32 mouse cellular contexts compared by ENCODE assay signal in the genomic region with DNA sequence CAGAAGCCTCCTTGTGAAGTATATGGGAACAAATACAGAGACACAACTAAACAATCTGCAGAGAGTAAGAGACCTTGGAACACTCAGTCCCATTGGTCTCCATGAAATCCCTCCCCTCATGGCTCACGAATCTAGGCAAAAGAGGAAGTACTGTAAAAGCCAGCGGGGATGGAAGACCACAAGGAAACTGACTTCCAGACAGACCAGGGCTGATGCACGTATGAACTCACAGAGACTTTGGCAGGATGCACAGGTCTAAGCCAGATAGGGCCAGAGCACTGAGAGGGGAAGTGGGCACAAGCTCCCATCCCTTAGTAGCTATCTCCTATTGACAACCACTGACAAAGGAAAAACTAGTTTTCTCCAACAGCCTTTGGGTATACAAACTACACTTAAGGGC. TPM values are rescaled to one million over a fixed set of nuclear protein-coding genes. Genes with fewer than 3 reads are reported as not detected.
DNase-seq lines count a peak whose midpoint lies in the region; ATAC-seq and TF ChIP-seq lines count a peak whose summit lies in the region.
"Had no signal": no experiment of that assay in that cellular context is flagged by ENCODE, and none has a peak within 500 bp of the region (broad histone marks: within the 10 kb centered on the region; RNA-seq: fewer than 3 reads in every experiment).

No protein-coding gene starts in this region.

- H3K4me3 ChIP-seq in left cerebral cortex, adult 2 months: no peak overlapping the region
- H3K4me3 ChIP-seq in kidney, embryonic 15.5 days (replicated peaks): no peak overlapping the region
- H3K4me3 ChIP-seq: embryonic facial prominence, embryonic 10.5 days; embryonic facial prominence, embryonic 13.5 days; erythroblast, embryonic 14.5 days; forebrain, embryonic 12.5 days; gastrocnemius, adult 2 months had no signal

- H3K9me3 ChIP-seq in kidney, embryonic 15.5 days (replicated peaks): no peaks in the 10 kb centered on the region
- H3K9me3 ChIP-seq: embryonic facial prominence, embryonic 10.5 days; embryonic facial prominence, embryonic 13.5 days had no signal

- DNase-seq in lung, postnatal 10 days: peak; percentile 15
- DNase-seq in lung, postnatal 14 days: no peak
- DNase-seq in MEL-GATA-1-ER (ENCODE audit: extremely low read depth, low read depth): peak; percentile 6
- DNase-seq in left cerebral cortex, adult 2 months (ENCODE audit: extremely low spot score in 1 of 2, low spot score in 2 of 2): no peak
- DNase-seq: adrenal gland, adult 2 months; adrenal gland, postnatal 14 days; cerebellum, adult 11 months; cerebellum, adult 2 months; cerebellum, adult 9-11 months; cerebellum, postnatal 25 days; embryo, embryonic 11 days; gastrocnemius, adult 2 months; gastrocnemius, postnatal 14 days; heart, postnatal 36 days had no signal

- peaks cover 4% of the 10 kb centered on the region; the same call in 1 of the 2 replicates for H3K27me3 ChIP-seq in kidney, embryonic 15.5 days

- ATAC-seq in hematopoietic stem cell, adult 5-6 weeks (replicated peaks in 1 of 2; ENCODE audit: insufficient read depth in 1 of 2, low FRiP score in 2 of 2, low TSS enrichment in 1 of 2, low read depth in 1 of 2, poor library complexity in 2 of 2, severe bottlenecking in 2 of 2): peak; percentile 51 to 68
- ATAC-seq in kidney, embryonic 15.5 days (replicated peaks; ENCODE audit: low FRiP score): no peak
- ATAC-seq: forebrain, embryonic 16.5 days; hindbrain, postnatal 0 days; inflammation-experienced regulatory T-cells, adult 6 months; intestine, embryonic 16.5 days had no signal

- no peak for TF ChIP-seq CTCF in left cerebral cortex, adult 2 months (IDR thresholded peaks at IDR 0.05)

- intact Hi-C loops in left cerebral cortex, adult 2 months (cut with DNase I): no loop called here

- no peaks in the 10 kb centered on the region for H3K36me3 ChIP-seq in kidney, embryonic 15.5 days
- H3K36me3 ChIP-seq: embryonic facial prominence, embryonic 10.5 days; embryonic facial prominence, embryonic 13.5 days; forebrain, embryonic 12.5 days had no signal

- no peak overlapping the region for H3K9ac ChIP-seq in kidney, embryonic 15.5 days
- H3K9ac ChIP-seq: embryonic facial prominence, embryonic 13.5 days; forebrain, embryonic 12.5 days; hindbrain, embryonic 14.5 days had no signal

- H3K4me1 ChIP-seq in kidney, embryonic 15.5 days: peaks cover 16% of the 10 kb centered on the region

- H3K4me2 ChIP-seq in kidney, embryonic 15.5 days: no peak overlapping the region
- H3K4me2 ChIP-seq: embryonic facial prominence, embryonic 13.5 days; forebrain, embryonic 12.5 days; heart, embryonic 11.5 days; hindbrain, embryonic 14.5 days had no signal

- no peak overlapping the region for H3K27ac ChIP-seq in left cerebral cortex, adult 2 months
- H3K27ac ChIP-seq in kidney, embryonic 15.5 days: no peak overlapping the region
- H3K27ac ChIP-seq: embryonic facial prominence, embryonic 10.5 days; embryonic facial prominence, embryonic 13.5 days; forebrain, embryonic 12.5 days; gastrocnemius, adult 2 months; hindbrain, embryonic 14.5 days; hindbrain, postnatal 0 days had no signal

- 91% methylated on average over 3 of the region's 3 CpGs for WGBS in kidney, embryonic 15.5 days

RNA-seq across cellular contexts. Expression of gene Pdlim3, which starts 4.8 kb away (rescaled TPM):
- total RNA-seq in hematopoietic stem cell, adult 5-6 weeks (2017): not detected in 2 replicates
- total RNA-seq in left cerebral cortex, adult 2 months (2021): 1 to 10 TPM; 2.2 to 2.4 TPM
- 13.2 and 23.7 TPM in 2 replicates for polyA plus RNA-seq in kidney, embryonic 15.5 days (2015; fragmentation: Nextera tagmentation; extraction: Ambion mirVana)
- polyA plus RNA-seq: erythroblast, embryonic 14.5 days; inflammation-experienced regulatory T-cells, adult 6 months had no signal

RNA-seq across cellular contexts. Expression of gene Ccdc110, which starts 54.0 kb away (rescaled TPM):
- total RNA-seq in hematopoietic stem cell, adult 5-6 weeks (2017): not detected in 2 replicates
- 1 to 10 TPM in 1 of 2 experiments, under 1 TPM in 1; 0.84 to 1.3 TPM for total RNA-seq in left cerebral cortex, adult 2 months (2021)
- not detected in 2 replicates for polyA plus RNA-seq in kidney, embryonic 15.5 days (2015; fragmentation: Nextera tagmentation; extraction: Ambion mirVana)
- total RNA-seq: adrenal gland, adult 2 months; adrenal gland, postnatal 14 days; adrenal gland, postnatal 4 days; ES-E14; gastrocnemius, adult 2 months; gastrocnemius, postnatal 14 days; heart, adult 8-10 months; heart, postnatal 36 days; hindbrain, postnatal 0 days had no signal
- polyA plus RNA-seq: adrenal gland, adult 2 months; cerebellum, adult 2 months; embryonic facial prominence, embryonic 10.5 days; embryonic facial prominence, embryonic 13.5 days; erythroblast, embryonic 14.5 days; heart, embryonic 14.5 days; heart, postnatal 0 days; hindbrain, embryonic 11.5 days; hindbrain, embryonic 14.5 days; inflammation-experienced regulatory T-cells, adult 6 months; intestine, embryonic 16.5 days had no signal

Comparison
In these comparisons a context has a peak if more than half of its experiments do, and no peak if none do; other contexts are left out.
1. DNase-seq: peak in lung, postnatal 10 days (single experiment) and MEL-GATA-1-ER (single experiment); none in lung, postnatal 14 days (single experiment) and left cerebral cortex, adult 2 months (0 of 2).